Mouse (Mus musculus) ES-E14 (cell line): ENCODE measurements at regions not wholly inside any gene's neighbourhood (a gene's known extent, or its start where the extent isn't known, plus 50 kb on each side); places are given as distances from the start of the nearest gene placed in this dataset.

Experiments used
- ZC3H11A ChIP-seq: IDR thresholded peaks from 2 replicates; pipeline ENCODE4 v1.6.1; 2012; ENCODE audit warnings: low read depth, mild to moderate bottlenecking, inconsistent platforms, low read length, borderline replicate concordance
- ZNF384 ChIP-seq: IDR thresholded peaks from 2 replicates; pipeline ENCODE4 v1.6.1; 2012; ENCODE audit warnings: low read depth, low read length, inconsistent platforms

DNA sequence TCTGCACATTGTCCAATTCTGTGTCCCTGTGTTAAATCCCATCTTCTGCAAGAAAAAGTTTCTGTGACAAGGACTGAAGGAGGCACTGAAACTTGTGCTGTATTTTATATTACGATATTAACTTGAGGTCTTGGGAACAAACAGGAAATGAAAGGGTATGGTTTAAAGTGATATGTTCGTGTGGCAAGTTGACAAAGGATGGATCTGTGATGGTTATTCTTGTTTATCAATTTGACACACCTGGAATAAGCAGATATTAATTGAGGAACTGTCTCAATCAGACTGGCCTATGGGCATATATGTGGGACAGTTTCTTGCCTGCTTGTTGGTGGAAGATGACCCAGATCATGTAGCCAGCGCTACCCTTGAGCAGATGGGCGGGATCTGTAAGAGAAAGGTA is 537.9 kb upstream of the Dmac1 start:
- no peak for TF ChIP-seq ZNF384
- TF ChIP-seq ZC3H11A, result no peak
